Mouse (Mus musculus) regulatory T cell (primary cell): ENCODE results near the gene Tlnrd1.

Source experiments
- in situ Hi-C: fragments of 300-600 bp; cut with MboI, MseI; formaldehyde crosslinking; loops from one replicate; pipeline ENCODE4 v1.15.1; 2025; ENCODE audit warnings: high pct_unique_total_duplicates

The Tlnrd1 gene

GRCm38 (mm10) chr7:83884021-83884658, at the start of gene Tlnrd1, which contains the start of gene Mesd:
TSS of gene Tlnrd1 (minus strand) at chr7:83884305.
TSS of gene Mesd (plus strand) at chr7:83884466.
- in situ Hi-C loops = loop anchor here (25.0 kb wide), 1 partner anchor 803 kb away; the partner anchor contains the start of gene Zfand6

GRCm38 (mm10) chr7:83921637-83922036, 37.5 kb upstream of the Tlnrd1 start:
- in situ Hi-C loops = no loop called here

GRCm38 (mm10) chr7:83920241-83920640, 36.1 kb upstream of the Tlnrd1 start:
- in situ Hi-C loops = no loop called here

GRCm38 (mm10) chr7:83914566-83914965, 30.5 kb upstream of the Tlnrd1 start:
- in situ Hi-C loops = loop anchor here (5.0 to 10.0 kb wide), 2 partner anchors 170 to 433 kb away; partner anchors contain the start of gene Cemip

GRCm38 (mm10) chr7:83913995-83914394, 29.9 kb upstream of the Tlnrd1 start:
- in situ Hi-C loops = loop anchor here (5.0 to 10.0 kb wide), 2 partner anchors 171 to 433 kb away; partner anchors contain the start of gene Cemip

- in situ Hi-C loops = loop anchor here (5.0 to 10.0 kb wide), 2 partner anchors 171 to 434 kb away; partner anchors contain the start of gene Cemip
Observed at GRCm38 (mm10) chr7:83913405-83913932, 29.4 kb upstream of the Tlnrd1 start.

- in situ Hi-C loops = loop anchor here (5.0 to 10.0 kb wide), 2 partner anchors 173 to 435 kb away; partner anchors contain the start of gene Cemip
Observed at GRCm38 (mm10) chr7:83911909-83912308, 27.8 kb upstream of the Tlnrd1 start.

- in situ Hi-C loops = no loop called here
Observed at GRCm38 (mm10) chr7:83904831-83905230, 20.7 kb upstream of the Tlnrd1 start.

- in situ Hi-C loops = no loop called here
Observed at GRCm38 (mm10) chr7:83902296-83903145, 18.4 kb upstream of the Tlnrd1 start.

- in situ Hi-C loops = no loop called here
Observed at GRCm38 (mm10) chr7:83901425-83901824, 17.3 kb upstream of the Tlnrd1 start.

GRCm38 (mm10) chr7:83900519-83900918, 16.4 kb upstream of the Tlnrd1 start:
- in situ Hi-C loops = no loop called here

- in situ Hi-C loops = loop anchor here (10.0 to 25.0 kb wide), 2 partner anchors 789 to 1023 kb away; partner anchors contain the start of gene Zfand6
Observed at GRCm38 (mm10) chr7:83898267-83898666, 14.2 kb upstream of the Tlnrd1 start.

GRCm38 (mm10) chr7:83896077-83896740, 12.1 kb upstream of the Tlnrd1 start:
- in situ Hi-C loops = loop anchor here (10.0 to 25.0 kb wide), 2 partner anchors 791 to 1021 kb away; partner anchors contain the start of gene Zfand6

GRCm38 (mm10) chr7:83894348-83894747, 10.2 kb upstream of the Tlnrd1 start:
- in situ Hi-C loops = loop anchor here (5.0 to 25.0 kb wide), 3 partner anchors 252 to 1020 kb away; partner anchors contain the start of gene Zfand6

- in situ Hi-C loops = loop anchor here (5.0 to 25.0 kb wide), 3 partner anchors 250 to 1018 kb away; partner anchors contain the start of gene Zfand6
Observed at GRCm38 (mm10) chr7:83892333-83892669, 8.2 kb upstream of the Tlnrd1 start.

GRCm38 (mm10) chr7:83891433-83892332, 7.6 kb upstream of the Tlnrd1 start:
- in situ Hi-C loops = loop anchor here (5.0 to 25.0 kb wide), 3 partner anchors 249 to 1017 kb away; partner anchors contain the start of gene Zfand6

- in situ Hi-C loops = loop anchor here (5.0 to 25.0 kb wide), 3 partner anchors 248 to 1015 kb away; partner anchors contain the start of gene Zfand6
Observed at GRCm38 (mm10) chr7:83889946-83890345, 5.8 kb upstream of the Tlnrd1 start.

GRCm38 (mm10) chr7:83889383-83889782, 5.3 kb upstream of the Tlnrd1 start:
- in situ Hi-C loops = loop anchor here (25.0 kb wide), 1 partner anchor 798 kb away; the partner anchor contains the start of gene Zfand6

GRCm38 (mm10) chr7:83886366-83887129, 2.4 kb upstream of the Tlnrd1 start:
- in situ Hi-C loops = loop anchor here (25.0 kb wide), 1 partner anchor 801 kb away; the partner anchor contains the start of gene Zfand6
